Mouse (Mus musculus) embryonic stem cell, embryonic (primary cell): ENCODE measurements around the gene Lefty1.

ENCODE experiments used
- CTCF ChIA-PET, 4 experiments: fragments of 300-600 bp in 2 of 4; fragments of 350-600 bp in 2 of 4; sonication (Branson Sonifier 250); formaldehyde crosslinking; loops; one replicate each; lab custom pipeline; 2022; ENCODE audit warnings: inconsistent platforms in 2 of 4; lab: Charles Lee
- POLR2A ChIA-PET, 4 experiments: fragments of 300-600 bp in 2 of 4; fragments of 350-600 bp in 2 of 4; sonication (Branson Sonifier 250); formaldehyde crosslinking; loops; one replicate each; lab custom pipeline; 2022; ENCODE audit warnings: antibody characterized with exemption in 4 of 4, inconsistent platforms in 1 of 4; lab: Charles Lee

Lefty1 gene

DNA sequence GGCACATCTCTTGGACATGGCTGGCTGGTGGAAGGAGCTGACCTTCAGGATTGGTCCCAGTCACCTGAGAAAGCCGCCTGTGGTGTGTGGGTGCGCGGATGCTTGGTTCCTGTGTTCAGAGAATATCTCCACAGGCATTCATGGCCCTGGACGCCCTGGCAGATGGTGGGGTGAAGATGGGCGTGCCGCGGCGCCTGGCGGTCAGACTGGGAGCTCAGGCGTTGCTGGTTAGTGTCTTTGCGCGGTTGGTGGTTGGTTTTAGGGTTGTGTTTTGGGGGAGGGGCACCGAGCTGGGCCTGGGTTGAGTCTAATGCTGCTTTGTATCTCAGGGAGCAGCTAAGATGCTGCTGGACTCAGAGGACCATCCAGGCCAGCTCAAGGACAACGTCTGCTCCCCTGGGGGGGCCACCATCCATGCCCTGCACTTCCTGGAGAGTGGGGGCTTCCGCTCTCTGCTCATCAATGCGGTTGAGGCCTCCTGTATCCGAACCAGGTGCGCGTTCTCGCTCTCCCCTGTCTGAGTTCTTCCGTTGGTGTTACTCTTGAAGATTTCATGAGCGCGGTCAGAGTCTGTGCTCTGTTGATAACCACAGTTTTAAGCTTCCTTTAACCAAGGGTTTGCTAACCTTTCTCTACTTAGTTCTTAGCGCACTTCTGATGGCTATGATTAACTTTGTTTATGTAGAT lies 28.2 kb upstream of the Lefty1 start:
- ChIA-PET POLR2A (interaction anchor here (0.6 to 15.8 kb wide), 41 partner anchors 8 to 324 kb away, joined by 3 to 373 read pairs (median 6); partner anchors contain the start of genes Sde2 (in 3 of the 4), Lefty2 (in 2 of the 4), Tmem63a (in 2 of the 4) and Lefty1 (in 1 of the 4)), CTCF (interaction anchor here (0.6 to 5.6 kb wide), 14 partner anchors 13 to 1380 kb away, joined by 3 to 46 read pairs (median 4); no protein-coding TSS in a partner anchor)

DNA sequence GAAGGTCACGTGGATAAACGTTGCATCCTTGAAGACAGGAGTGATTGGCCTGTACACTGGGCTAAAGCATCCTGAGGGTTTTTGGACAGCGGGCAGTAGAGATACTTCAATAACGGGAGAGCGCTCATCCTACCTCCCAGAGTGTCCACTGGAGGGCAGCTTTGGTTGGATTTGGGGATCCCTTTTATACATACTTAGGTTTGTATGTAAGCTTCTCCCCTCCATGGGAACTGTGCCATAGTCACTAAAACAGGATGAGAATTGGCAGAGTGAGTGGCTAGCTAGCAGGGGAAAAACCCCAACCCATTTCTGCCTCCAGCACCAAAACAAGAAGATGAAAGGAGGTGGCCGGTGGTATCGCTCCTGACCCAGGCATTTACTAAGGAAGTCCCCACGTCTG lies 23.7 kb upstream of the Lefty1 start:
- CTCF ChIA-PET = interaction anchor here (0.5 to 2.0 kb wide), 20 partner anchors 8 to 969 kb away, joined by 3 to 12 read pairs (median 4); no protein-coding TSS in a partner anchor
- POLR2A ChIA-PET = interaction anchor here (0.6 to 21.1 kb wide), 32 partner anchors 8 to 683 kb away, joined by 3 to 373 read pairs (median 4); partner anchors contain the start of genes Sde2 (in 2 of the 4), Lefty1 (in 1 of the 4), Lefty2 (in 1 of the 4) and Pycr2 (in 1 of the 4)

DNA sequence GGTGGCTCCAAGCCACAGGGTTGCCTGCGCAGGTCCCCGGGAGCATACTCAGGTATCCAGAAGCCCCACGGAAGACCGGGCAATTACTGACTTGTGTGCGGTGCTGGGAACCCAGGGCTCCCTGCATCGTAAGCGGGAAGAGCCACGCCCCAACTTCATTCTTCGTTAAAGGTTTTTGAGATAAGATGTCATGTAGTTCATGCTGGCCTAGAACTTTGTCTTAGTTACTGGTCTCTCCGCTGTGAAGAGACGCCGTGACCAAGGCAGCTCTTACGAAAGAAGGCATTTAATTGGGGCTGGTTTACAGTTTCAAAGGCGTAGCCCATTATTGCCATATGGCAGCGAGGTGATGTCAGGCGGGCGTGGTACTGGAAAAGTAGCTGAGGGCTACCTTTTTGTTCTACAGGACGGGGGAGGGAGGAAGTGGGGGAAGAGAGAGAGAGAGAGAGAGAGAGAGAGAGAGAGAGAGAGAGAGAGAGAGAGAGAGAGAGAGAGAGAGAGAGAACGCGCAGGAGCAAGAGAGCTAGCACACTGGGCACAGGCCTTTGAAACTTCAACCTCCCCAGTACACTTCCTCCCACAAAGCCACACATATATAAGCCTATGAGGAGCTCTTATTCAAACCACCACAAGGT lies 23.1 kb upstream of the Lefty1 start:
- POLR2A ChIA-PET = interaction anchor here in 3 of 4 experiments (0.5 to 21.1 kb wide), 33 partner anchors 8 to 268 kb away, joined by 3 to 373 read pairs (median 4); partner anchors contain the start of genes Lefty1 (in 2 of the 3), Sde2 (in 2 of the 3), Lefty2 (in 1 of the 3) and Pycr2 (in 1 of the 3)

DNA sequence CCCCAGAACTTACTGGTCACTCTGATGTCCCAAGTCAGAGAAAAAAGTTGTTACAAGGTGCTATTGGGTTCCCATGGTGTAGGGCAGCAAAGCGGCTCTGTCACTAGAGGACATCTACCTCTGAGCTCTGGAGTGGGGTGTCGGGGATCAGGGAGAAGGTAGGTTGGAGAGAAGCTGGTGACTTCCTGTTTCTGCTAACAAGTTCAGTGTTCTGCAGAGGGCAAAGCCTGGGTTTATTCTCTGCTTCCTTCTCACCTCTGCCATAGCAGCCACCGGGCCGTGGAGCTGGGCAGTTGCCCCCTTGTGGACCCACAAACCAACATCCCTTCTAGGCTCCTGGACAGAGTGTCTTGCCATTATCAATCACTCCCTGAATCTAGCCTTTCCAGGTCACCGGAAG lies 22.0 kb upstream of the Lefty1 start:
- ChIA-PET CTCF (interaction anchor here in 1 of 4 experiments (0.5 kb wide), 1 partner anchor 62 kb away, joined by 3 read pairs; no protein-coding TSS in a partner anchor), POLR2A (interaction anchor here in 2 of 4 experiments (0.7 to 21.1 kb wide), 10 partner anchors 8 to 62 kb away, joined by 3 to 373 read pairs (median 6); partner anchors contain the start of genes Pycr2 (in 2 of the 2), Lefty1 (in 1 of the 2), Sde2 (in 1 of the 2) and Tmem63a (in 1 of the 2))

More for the DNA sequence above, 23.1 kb upstream of the Lefty1 start:
- CTCF ChIA-PET = interaction anchor here (0.5 to 2.0 kb wide), 30 partner anchors 8 to 969 kb away, joined by 3 to 12 read pairs (median 4); partner anchors contain the start of gene Pycr2 (in 1 of the 4)

DNA sequence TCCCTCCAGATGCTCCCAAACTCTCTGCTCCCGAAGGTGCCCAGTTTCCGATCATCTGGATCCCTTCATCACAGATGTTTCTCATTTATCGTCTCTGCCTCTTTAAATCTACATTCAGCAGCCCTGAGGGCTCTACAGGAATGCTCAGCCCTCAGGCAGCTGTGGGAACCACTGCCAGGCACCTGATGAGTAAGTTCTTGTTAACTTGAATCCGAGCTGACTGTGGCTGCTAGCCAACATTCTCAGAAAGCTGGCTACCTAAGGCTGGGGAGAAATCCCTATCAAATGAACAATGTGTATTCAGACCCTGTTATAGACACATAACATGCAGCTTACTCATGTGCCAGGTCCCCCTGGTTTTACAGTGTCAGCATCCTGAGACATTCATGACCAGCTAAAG lies 21.0 kb upstream of the Lefty1 start:
- ChIA-PET POLR2A (interaction anchor here (0.7 to 21.1 kb wide), 13 partner anchors 8 to 53 kb away, joined by 3 to 373 read pairs (median 4); partner anchors contain the start of genes Pycr2 (in 2 of the 4), Lefty1 (in 1 of the 4) and Tmem63a (in 1 of the 4)), CTCF (interaction anchor here in 2 of 4 experiments (1.0 to 1.8 kb wide), 5 partner anchors 10 to 63 kb away, joined by 4 to 6 read pairs (median 5); partner anchors contain the start of gene Pycr2 (in 1 of the 2))

DNA sequence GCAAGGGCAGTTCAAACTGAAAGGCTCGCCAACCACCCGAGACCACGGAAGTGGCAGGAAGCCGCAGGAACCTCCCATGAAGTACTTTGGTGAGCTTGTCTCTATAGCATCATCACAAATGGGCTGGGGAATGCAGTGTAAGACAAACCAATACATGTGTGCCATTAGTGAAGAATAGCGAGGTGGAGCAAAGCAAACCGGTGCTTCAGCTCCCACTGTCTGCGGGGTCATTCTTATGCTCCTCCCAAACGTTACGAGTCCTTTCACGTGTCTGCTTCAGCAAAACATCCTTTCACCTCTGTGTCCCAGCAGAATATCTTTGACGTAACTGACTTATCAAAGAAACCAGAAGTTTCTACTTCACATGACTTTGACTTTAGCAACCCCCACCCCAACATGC lies 18.4 kb upstream of the Lefty1 start:
- POLR2A ChIA-PET = interaction anchor here in 3 of 4 experiments (0.5 to 21.1 kb wide), 14 partner anchors 8 to 133 kb away, joined by 3 to 373 read pairs (median 6); partner anchors contain the start of genes Lefty1 (in 2 of the 3), Pycr2 (in 2 of the 3), Tmem63a (in 2 of the 3) and Sde2 (in 1 of the 3)
- CTCF ChIA-PET = interaction anchor here in 1 of 4 experiments (1.1 kb wide), 1 partner anchor 11 kb away, joined by 3 read pairs; no protein-coding TSS in a partner anchor

DNA sequence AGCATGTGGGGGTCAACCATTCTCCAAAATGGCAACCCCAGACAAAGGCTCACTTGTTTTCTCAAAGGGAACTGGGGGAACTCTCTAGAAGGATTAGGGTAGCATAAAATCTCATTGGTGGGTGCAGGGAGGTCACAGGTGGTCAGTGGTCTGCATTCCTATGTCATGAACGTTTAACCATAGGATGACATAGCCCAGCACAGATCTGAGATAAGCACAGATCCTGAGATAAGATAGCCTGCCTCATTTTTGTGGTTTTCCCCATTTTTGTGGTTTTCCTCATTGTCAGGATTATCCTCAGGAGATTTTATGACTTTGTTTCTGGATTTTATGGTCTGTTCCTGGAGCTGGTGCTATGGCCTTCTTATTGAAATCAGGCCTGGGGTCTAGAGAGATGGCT lies 17.8 kb upstream of the Lefty1 start:
- ChIA-PET CTCF (interaction anchor here in 1 of 4 experiments (0.6 kb wide), 1 partner anchor 16 kb away, joined by 7 read pairs; no protein-coding TSS in a partner anchor), POLR2A (interaction anchor here in 2 of 4 experiments (0.6 to 21.1 kb wide), 5 partner anchors 12 to 28 kb away, joined by 3 to 373 read pairs (median 26); partner anchors contain the start of genes Lefty1 (in 1 of the 2), Pycr2 (in 1 of the 2) and Tmem63a (in 1 of the 2))

DNA sequence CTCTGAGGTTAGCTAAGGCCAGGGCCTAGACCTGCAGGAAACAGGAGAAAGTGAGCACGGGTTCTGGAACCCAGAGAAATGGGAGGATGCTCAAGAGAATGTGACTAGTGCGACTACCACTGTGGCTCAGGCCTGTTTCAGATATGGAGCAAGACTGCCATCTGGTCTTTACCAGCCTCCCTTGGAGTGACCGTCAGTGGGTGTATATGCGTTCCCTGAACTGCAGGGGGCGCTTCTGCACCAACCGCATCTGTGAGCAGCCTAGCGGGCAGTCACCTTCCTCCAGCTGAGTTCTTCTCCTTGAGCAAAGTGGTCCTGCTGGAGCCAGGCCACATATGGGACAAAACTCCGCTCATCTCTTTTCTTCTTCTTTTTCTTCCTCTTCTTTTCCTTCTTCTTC lies 15.1 kb upstream of the Lefty1 start:
- ChIA-PET CTCF (interaction anchor here (0.6 to 2.0 kb wide), 37 partner anchors 8 to 142 kb away, joined by 3 to 17 read pairs (median 4); partner anchors contain the start of genes Pycr2 (in 2 of the 4), Lefty1 (in 1 of the 4) and Tmem63a (in 1 of the 4)), POLR2A (interaction anchor here in 3 of 4 experiments (0.5 to 21.1 kb wide), 25 partner anchors 8 to 840 kb away, joined by 3 to 373 read pairs (median 3); partner anchors contain the start of genes Lefty1 (in 2 of the 3), Pycr2 (in 2 of the 3), Sde2 (in 1 of the 3) and Tmem63a (in 1 of the 3))

DNA sequence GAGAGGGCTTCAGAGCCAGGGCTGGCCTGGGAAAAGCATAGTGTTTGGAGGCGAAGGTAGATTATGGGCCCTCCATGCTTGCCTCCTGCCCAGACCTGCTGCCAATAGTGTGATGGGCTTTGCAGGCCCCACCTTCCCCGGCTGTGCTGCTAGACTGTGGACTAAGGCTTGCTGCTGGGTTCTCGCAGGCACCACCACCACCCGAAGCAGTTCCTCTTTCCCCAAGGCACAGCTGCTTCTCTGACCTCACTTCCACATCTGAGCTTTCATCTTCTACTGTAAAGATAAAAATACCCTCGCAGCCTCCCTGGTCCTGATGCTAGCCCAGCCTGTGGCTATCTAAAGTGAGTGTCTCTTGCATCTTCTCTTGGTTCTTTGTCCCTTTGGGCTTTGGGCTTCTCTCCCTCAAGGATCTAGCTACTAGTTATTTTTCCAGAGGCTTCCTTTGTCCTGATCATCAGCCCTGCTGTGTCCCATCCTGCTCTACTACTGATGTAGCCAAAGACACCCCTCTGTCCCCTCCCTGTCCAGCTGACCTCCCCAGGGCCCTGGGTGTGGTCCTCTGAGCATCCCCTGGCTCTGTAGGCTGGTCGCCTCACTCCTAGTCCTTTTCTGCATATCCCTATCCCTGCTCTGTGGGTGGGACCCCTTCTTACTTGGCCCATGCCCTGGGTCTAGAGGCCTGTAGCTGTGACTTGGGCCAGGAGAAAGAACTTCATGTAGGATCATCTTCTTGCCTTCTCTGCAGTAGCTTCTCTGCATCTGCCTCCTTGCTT lies 12.4 kb upstream of the Lefty1 start:
- CTCF ChIA-PET = interaction anchor here in 3 of 4 experiments (0.5 to 4.6 kb wide), 11 partner anchors 11 to 85 kb away, joined by 3 to 29 read pairs (median 3); no protein-coding TSS in a partner anchor
- POLR2A ChIA-PET = interaction anchor here (0.5 to 21.1 kb wide), 46 partner anchors 8 to 1159 kb away, joined by 3 to 373 read pairs (median 4); partner anchors contain the start of genes Lefty1 (in 3 of the 4), Pycr2 (in 2 of the 4), Sde2 (in 2 of the 4) and Tmem63a (in 2 of the 4)

DNA sequence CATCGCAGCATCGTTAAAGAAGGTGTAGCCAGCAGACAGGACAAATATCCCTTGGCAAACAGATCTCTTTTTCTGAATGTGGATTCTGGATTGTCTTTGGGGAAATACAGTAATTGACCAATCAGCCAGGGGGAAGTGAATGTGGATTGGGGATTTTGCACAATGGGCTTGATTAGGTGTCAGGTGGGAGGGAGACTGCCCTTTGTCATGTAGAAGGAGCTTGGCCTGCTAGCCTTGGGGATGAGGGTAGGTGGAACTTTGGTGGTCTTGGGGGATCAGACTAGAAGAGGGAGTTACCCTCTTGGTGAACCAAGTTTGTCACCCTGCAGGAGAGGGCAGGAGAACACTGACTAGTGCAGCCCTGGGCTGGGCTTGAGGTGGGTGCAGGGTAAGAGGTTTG lies 10.1 kb upstream of the Lefty1 start:
- ChIA-PET POLR2A (interaction anchor here (0.5 to 21.1 kb wide), 89 partner anchors 9 to 895 kb away, joined by 3 to 373 read pairs (median 5); partner anchors contain the start of genes Lefty1 (in 4 of the 4), Pycr2 (in 3 of the 4), Sde2 (in 3 of the 4) and Tmem63a (in 2 of the 4)), CTCF (interaction anchor here (0.5 to 4.6 kb wide), 20 partner anchors 9 to 86 kb away, joined by 3 to 29 read pairs (median 4); no protein-coding TSS in a partner anchor)

DNA sequence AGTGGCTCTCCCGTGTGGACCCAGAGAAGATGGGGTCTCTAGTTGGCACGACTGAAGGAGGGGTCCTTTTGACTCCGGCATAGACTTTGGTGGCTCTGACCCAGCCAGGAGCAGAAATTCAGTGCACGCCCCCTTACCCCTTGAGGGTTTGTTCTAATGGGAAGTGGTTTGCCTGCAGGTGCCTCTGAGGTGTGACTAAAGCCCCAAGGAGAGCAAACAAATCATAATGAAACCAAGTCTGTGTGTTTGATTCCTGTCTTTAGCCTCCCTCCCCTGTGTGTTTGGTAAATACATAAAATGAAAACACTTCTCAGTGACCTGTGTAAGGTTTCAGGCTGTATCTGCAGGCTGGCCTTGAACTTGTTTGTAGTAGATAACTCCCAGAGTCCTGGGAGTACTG lies 8.5 kb upstream of the Lefty1 start:
- ChIA-PET CTCF (interaction anchor here in 1 of 4 experiments (0.6 kb wide), 1 partner anchor 504 kb away, joined by 3 read pairs; no protein-coding TSS in a partner anchor), POLR2A (interaction anchor here in 3 of 4 experiments (0.7 to 21.1 kb wide), 23 partner anchors 10 to 287 kb away, joined by 3 to 373 read pairs (median 29); partner anchors contain the start of genes Lefty1 (in 3 of the 3), Pycr2 (in 2 of the 3), Sde2 (in 2 of the 3) and Tmem63a (in 2 of the 3))

DNA sequence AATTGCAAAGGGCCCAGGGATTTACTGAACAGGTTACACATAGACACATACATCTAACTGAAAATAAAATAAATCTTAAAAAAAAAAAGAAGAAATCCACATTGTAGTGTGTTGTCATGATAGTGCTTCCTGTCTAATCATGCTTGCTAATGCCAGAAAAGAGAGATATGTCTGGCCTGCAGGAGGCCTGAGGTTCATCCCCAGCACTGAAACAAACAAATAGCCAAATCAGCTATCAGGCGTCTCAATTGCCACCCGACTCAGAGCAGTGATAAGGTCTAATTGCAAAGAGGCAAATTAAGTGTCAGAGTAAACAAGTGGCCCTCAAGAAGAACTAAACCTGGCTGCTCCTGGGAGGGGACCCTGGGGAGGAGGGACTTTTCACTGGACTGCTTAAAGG lies 5.2 kb upstream of the Lefty1 start:
- ChIA-PET CTCF (interaction anchor here in 1 of 4 experiments (0.6 kb wide), 1 partner anchor 9 kb away, joined by 3 read pairs; no protein-coding TSS in a partner anchor), POLR2A (interaction anchor here in 1 of 4 experiments (0.7 to 12.5 kb wide), 6 partner anchors 9 to 135 kb away, joined by 3 to 275 read pairs (median 3); partner anchors contain the start of gene Tmem63a)

DNA sequence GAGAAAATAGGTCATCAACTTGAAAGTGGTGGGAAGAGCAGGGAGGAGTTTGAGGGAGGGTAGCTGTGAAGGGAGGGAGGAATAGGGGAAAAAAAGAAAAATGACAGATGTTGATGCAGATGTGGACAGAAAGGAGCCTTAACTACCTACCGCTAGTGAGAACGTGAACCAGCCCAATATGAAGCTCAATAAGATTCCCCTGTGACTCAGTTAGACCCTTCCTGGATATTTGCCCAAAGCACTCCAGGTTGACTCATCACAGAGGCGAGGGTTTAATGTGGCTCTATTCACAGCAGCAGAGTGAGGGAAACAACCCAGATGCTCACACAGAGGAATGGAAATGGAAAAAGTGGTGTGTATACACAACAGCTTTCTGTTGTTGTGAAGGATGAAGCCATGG lies 3.7 kb upstream of the Lefty1 start:
- ChIA-PET POLR2A (interaction anchor here in 2 of 4 experiments (0.7 to 12.8 kb wide), 9 partner anchors 7 to 82 kb away, joined by 3 to 309 read pairs (median 3); partner anchors contain the start of genes Sde2 (in 1 of the 2) and Tmem63a (in 1 of the 2)), CTCF (interaction anchor here in 2 of 4 experiments (0.5 to 1.7 kb wide), 2 partner anchors 13 to 24 kb away, joined by 3 to 4 read pairs; no protein-coding TSS in a partner anchor)

DNA sequence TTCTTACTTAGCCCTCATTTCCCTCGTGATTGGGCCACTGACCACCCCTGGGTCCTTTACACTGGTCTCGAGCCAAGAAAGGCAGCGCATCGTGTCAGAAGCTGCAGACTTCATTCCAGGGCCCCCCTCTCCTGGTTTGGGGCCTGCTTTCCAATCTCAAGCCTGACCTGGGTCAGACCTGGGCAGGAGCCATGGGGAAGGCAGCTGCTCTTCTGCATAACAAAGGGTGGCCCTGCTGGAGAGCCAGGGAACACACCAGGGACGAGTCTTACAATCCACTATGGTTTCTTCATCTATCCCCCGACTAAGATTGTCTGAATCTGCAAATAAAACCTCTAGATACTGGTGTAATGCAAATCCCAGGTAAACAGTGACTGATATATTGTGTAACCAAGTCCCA lies 1.2 kb upstream of the Lefty1 start:
- CTCF ChIA-PET = interaction anchor here in 3 of 4 experiments (0.6 to 2.1 kb wide), 8 partner anchors 8 to 134 kb away, joined by 3 to 8 read pairs (median 4); partner anchors contain the start of gene Tmem63a (in 1 of the 3)
- POLR2A ChIA-PET = interaction anchor here (0.8 to 12.8 kb wide), 40 partner anchors 9 to 140 kb away, joined by 3 to 309 read pairs (median 7); partner anchors contain the start of genes Sde2 (in 3 of the 4), Pycr2 (in 2 of the 4), Tmem63a (in 2 of the 4) and Lefty2 (in 1 of the 4)
